Mouse (Mus musculus): ENCODE data around the gene Ptf1a.

GRCm38 (mm10) chr2:19415063-19415521 lies 30.4 kb upstream of the Ptf1a start:
- TF ChIP-seq CTCF (IDR thresholded peaks at IDR 0.05; ENCODE audit: low read depth): peak; percentile 91
- TF ChIP-seq EP300 (IDR thresholded peaks at IDR 0.05; ENCODE audit: low read depth): no peak
